Mouse (Mus musculus) neural tube, embryonic 13.5 days (tissue): ENCODE data around the gene Slit3. TPM values are rescaled to one million over a fixed set of nuclear protein-coding genes. Genes with fewer than 3 reads are reported as not detected.

ENCODE experiments used
- ATAC-seq: fragments of 200-750 bp; cut with Nextera tagmentation; 2 replicates; pipeline ENCODE4 v1.8.0; 2017; ENCODE audit warnings: low read depth, mild to moderate bottlenecking, moderate TSS enrichment, moderate library complexity
- H3K27ac ChIP-seq: fragments of 300-500 bp; sonication (generic); replicated peaks from 2 replicates; pipeline ENCODE4 v1.5.1; 2015; ENCODE audit warnings: moderate library complexity, mild to moderate bottlenecking, inconsistent platforms
- H3K27me3 ChIP-seq: fragments of 300-500 bp; sonication (generic); 2 replicates; pipeline ENCODE4 v1.6.1; 2015; ENCODE audit warnings: mild to moderate bottlenecking, inconsistent platforms
- H3K36me3 ChIP-seq: fragments of 300-500 bp; sonication (generic); 2 replicates; pipeline ENCODE4 v1.6.1; 2015; ENCODE audit warnings: mild to moderate bottlenecking, inconsistent platforms
- H3K4me1 ChIP-seq: fragments of 300-500 bp; sonication (generic); replicated peaks from 2 replicates; pipeline ENCODE4 v1.6.1; 2015; ENCODE audit warnings: inconsistent platforms
- H3K4me2 ChIP-seq: fragments of 300-500 bp; sonication (generic); 2 replicates; pipeline ENCODE4 v1.6.1; 2015; ENCODE audit warnings: inconsistent platforms, mild to moderate bottlenecking, moderate library complexity
- H3K4me3 ChIP-seq: fragments of 300-500 bp; sonication (generic); 2 replicates; pipeline ENCODE4 v1.5.1; 2015; ENCODE audit warnings: mild to moderate bottlenecking, inconsistent platforms
- H3K9ac ChIP-seq: fragments of 300-500 bp; sonication (generic); 2 replicates; pipeline ENCODE4 v1.6.1; 2015; ENCODE audit warnings: moderate library complexity, mild to moderate bottlenecking, inconsistent platforms
- H3K9me3 ChIP-seq: fragments of 300-500 bp; sonication (generic); 2 replicates; pipeline ENCODE4 v1.6.1; 2016; ENCODE audit warnings: inconsistent platforms
- WGBS: fragments of 180-500 bp; shearing (Covaris S2); methylation state at CpG from one replicate; pipeline ENCODE4 v1.1.7; 2015; 5-methylcytosine and 5-hydroxymethylcytosine counted together
- polyA plus RNA-seq: library from polyadenylated mRNA; unstranded; fragments of >200 nt; fragmentation: Nextera tagmentation; extraction: Ambion mirVana; gene quantifications from 2 replicates; pipeline ENCODE4 v1.2.1, GENCODE M21; 2015

Gene Slit3
- polyA plus RNA-seq, 1 experiment from 2014 or later: 31.2 TPM

DNA sequence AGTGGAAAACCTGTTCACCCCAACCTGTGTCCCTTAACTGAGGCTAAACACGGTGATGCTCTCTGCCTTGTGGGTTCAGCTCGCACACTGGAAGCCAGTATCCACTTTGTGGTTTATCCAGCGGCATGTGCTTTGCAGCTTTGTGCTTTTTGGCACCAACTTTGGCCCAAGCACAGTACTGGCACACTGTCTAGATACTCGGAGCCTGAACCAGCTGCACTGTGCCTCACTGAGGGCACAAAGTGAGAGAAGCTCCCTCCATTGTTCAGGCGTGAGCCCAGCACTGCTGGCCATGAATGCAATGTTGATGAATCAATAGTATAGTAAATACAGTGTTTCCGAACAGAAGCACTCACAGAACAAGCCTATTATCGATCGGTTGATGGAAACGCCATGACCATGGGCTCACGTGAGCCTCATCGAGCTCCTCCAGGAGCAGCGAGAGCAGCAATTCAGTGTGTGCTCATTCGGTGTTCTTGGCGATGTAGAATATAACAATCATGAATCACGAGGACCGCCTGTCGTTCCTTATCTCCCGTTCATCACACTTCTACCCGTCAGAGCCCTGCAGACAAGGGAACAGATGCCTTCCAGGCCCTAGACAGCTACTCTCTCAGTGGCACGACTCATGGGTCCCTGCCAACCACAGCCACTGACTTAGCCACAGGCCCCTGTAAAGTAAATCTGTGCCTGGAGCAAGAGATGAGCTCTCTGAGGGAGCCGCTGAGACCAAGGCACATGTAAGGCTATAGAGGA, 503.7 kb downstream of the Slit3 start:
- peaks cover 1% of the 10 kb centered on the region; the same call in 1 of the 2 replicates for H3K36me3 ChIP-seq
- WGBS: 78% methylated on average over 21 of the region's 21 CpGs
- H3K9me3 ChIP-seq: no peaks in the 10 kb centered on the region
- H3K27me3 ChIP-seq: no peaks in the 10 kb centered on the region
- H3K9ac ChIP-seq: no peak overlapping the region
- no peak overlapping the region for H3K4me2 ChIP-seq
- no peak overlapping the region for H3K4me3 ChIP-seq
- ATAC-seq: no peak; the same call in 1 of the 2 replicates
- no peak overlapping the region for H3K27ac ChIP-seq
- peaks cover 32% of the 10 kb centered on the region for H3K4me1 ChIP-seq

DNA sequence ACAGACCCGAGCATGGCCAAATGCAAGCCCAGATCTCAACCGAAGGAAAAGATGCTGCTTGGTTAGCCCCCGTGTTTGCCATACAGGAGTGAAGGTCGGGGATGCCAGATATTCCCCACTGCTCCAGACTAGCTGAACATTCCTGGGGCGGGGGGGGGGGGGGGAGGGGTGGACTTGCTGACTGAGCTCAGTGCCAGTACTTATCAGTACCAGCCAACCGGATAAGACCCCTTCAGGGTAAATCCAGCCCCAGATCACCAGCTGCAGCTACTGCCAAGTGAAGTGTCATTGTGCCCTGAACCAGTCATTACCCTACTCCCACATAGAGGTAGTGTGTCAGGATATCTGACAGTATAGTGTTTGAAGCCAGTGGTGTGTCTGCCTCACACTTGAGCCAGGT, 504.6 kb downstream of the Slit3 start:
- WGBS: 75% methylated on average over 5 of the region's 6 CpGs
- Histone ChIP-seq H3K4me3 (no peak overlapping the region), H3K4me1 (peaks cover 26% of the 10 kb centered on the region), H3K4me2 (no peak overlapping the region), H3K9me3 (no peaks in the 10 kb centered on the region), H3K27me3 (no peaks in the 10 kb centered on the region), H3K36me3 (peaks cover 6% of the 10 kb centered on the region; the same call in 1 of the 2 replicates), H3K27ac (no peak overlapping the region), H3K9ac (no peak overlapping the region)
- no peak for ATAC-seq

- Histone ChIP-seq H3K4me3 (no peak overlapping the region), H3K27ac (no peak overlapping the region), H3K27me3 (no peaks in the 10 kb centered on the region), H3K9ac (no peak overlapping the region), H3K36me3 (peaks cover 6% of the 10 kb centered on the region; the same call in 1 of the 2 replicates), H3K9me3 (no peaks in the 10 kb centered on the region), H3K4me2 (no peak overlapping the region), H3K4me1 (peaks cover 26% of the 10 kb centered on the region)
- WGBS: 75% methylated on average over 10 of the region's 10 CpGs
- ATAC-seq: no peak
Observed at GRCm38 (mm10) chr11:35626161-35626885, 505.3 kb downstream of the Slit3 start.

- Histone ChIP-seq H3K4me1 (peaks cover 26% of the 10 kb centered on the region), H3K36me3 (peaks cover 10% of the 10 kb centered on the region; the same call in 1 of the 2 replicates), H3K9ac (no peak overlapping the region), H3K27me3 (no peaks in the 10 kb centered on the region), H3K4me3 (no peak overlapping the region), H3K9me3 (no peaks in the 10 kb centered on the region), H3K27ac (no peak overlapping the region), H3K4me2 (no peak overlapping the region)
- 90% methylated on average over 3 of the region's 3 CpGs for WGBS
- no peak for ATAC-seq
Observed at GRCm38 (mm10) chr11:35627815-35628214, 506.8 kb downstream of the Slit3 start.

- H3K27ac ChIP-seq: no peak overlapping the region
- 89% methylated on average over 5 of the region's 5 CpGs for WGBS
- peaks cover 11% of the 10 kb centered on the region; the same call in 1 of the 2 replicates for H3K36me3 ChIP-seq
- H3K9me3 ChIP-seq: no peaks in the 10 kb centered on the region
- peaks cover 3% of the 10 kb centered on the region for H3K27me3 ChIP-seq
- no peak overlapping the region for H3K4me2 ChIP-seq
- no peak for ATAC-seq
- no peak overlapping the region for H3K9ac ChIP-seq
- H3K4me3 ChIP-seq: no peak overlapping the region
- peaks cover 2% of the 10 kb centered on the region; the same call in 1 of the 2 replicates for H3K4me1 ChIP-seq
Observed at GRCm38 (mm10) chr11:35632262-35632661, 511.2 kb downstream of the Slit3 start.

- H3K9ac ChIP-seq: no peak overlapping the region
- H3K27me3 ChIP-seq: peaks cover 3% of the 10 kb centered on the region
- WGBS: 78% methylated on average over 7 of the region's 7 CpGs
- no peak for ATAC-seq
- no peak overlapping the region for H3K27ac ChIP-seq
- H3K36me3 ChIP-seq: peaks cover 5% of the 10 kb centered on the region; the same call in 1 of the 2 replicates
- peaks cover 12% of the 10 kb centered on the region for H3K4me1 ChIP-seq
- no peak overlapping the region for H3K4me2 ChIP-seq
- H3K9me3 ChIP-seq: no peaks in the 10 kb centered on the region
- H3K4me3 ChIP-seq: no peak overlapping the region
Observed at GRCm38 (mm10) chr11:35637102-35637501, 516.1 kb downstream of the Slit3 start.

- Histone ChIP-seq H3K27ac (0 out of 2 replicates have a peak overlapping the region, but pooled peaks have one; percentile 7), H3K9me3 (no peaks in the 10 kb centered on the region), H3K4me3 (no peak overlapping the region), H3K4me1 (peaks cover 12% of the 10 kb centered on the region), H3K9ac (peak overlapping the region; percentile 26; the same call in 1 of the 2 replicates), H3K36me3 (no peaks in the 10 kb centered on the region), H3K27me3 (peaks cover 3% of the 10 kb centered on the region), H3K4me2 (0 out of 2 replicates have a peak overlapping the region, but pooled peaks have one; percentile 11)
- ATAC-seq: no peak
- 21% methylated on average over 3 of the region's 3 CpGs for WGBS
Observed at GRCm38 (mm10) chr11:35638862-35639384, 517.9 kb downstream of the Slit3 start.

DNA sequence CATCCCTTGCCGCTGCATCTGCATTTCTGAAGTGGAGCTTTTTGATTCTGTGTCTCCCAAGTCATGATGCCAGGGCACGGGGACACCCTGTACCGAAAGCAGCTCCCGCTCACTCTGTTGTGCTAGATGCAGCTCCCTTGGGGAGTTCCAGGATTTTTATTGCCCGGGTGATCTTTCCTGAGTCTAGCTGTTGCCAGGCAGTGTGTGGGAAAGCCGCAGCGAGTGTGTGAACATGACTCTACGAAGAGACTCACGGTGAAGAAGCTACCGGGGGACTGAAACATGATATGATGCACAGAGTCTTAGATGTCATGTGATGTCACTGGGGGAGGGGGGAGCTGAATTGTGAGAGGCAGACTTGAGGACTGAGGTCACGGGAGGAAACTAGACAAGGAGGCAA, 518.4 kb downstream of the Slit3 start:
- Histone ChIP-seq H3K36me3 (no peaks in the 10 kb centered on the region), H3K4me2 (0 out of 2 replicates have a peak overlapping the region, but pooled peaks have one; percentile 11), H3K4me3 (no peak overlapping the region), H3K27me3 (peaks cover 3% of the 10 kb centered on the region), H3K9ac (peak overlapping the region; percentile 26; the same call in 1 of the 2 replicates), H3K4me1 (peaks cover 12% of the 10 kb centered on the region), H3K9me3 (no peaks in the 10 kb centered on the region), H3K27ac (0 out of 2 replicates have a peak overlapping the region, but pooled peaks have one; percentile 7)
- WGBS: 23% methylated on average over 11 of the region's 11 CpGs
- no peak; the same call in 1 of the 2 replicates for ATAC-seq

DNA sequence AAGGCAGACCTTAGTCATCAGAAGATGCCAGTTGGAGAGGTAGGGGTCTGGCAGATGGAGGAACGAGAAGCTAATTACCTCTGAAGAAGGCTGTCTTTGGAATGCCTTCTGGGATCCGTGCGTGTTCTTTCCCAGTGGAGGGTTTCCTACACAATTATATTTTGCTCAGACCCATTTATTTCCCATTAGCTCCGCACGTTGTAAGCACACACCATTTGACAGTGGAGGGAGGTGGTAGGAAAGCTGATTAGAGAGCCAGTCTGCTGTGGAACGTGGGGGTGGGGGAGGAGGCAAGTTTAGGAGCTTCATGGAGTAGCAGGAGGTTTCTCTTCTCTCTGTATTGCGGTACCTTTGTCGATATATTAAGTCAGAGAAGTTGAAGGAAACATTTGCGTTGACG, 530.3 kb downstream of the Slit3 start:
- Histone ChIP-seq H3K4me2 (no peak overlapping the region), H3K9ac (no peak overlapping the region), H3K4me1 (peaks cover 4% of the 10 kb centered on the region; the same call in 1 of the 2 replicates), H3K27me3 (no peaks in the 10 kb centered on the region), H3K9me3 (no peaks in the 10 kb centered on the region), H3K36me3 (0 out of 2 replicates have a peak, but pooled peaks cover 2% of the 10 kb centered on the region), H3K27ac (no peak overlapping the region), H3K4me3 (no peak overlapping the region)
- WGBS: 62% methylated on average over 10 of the region's 10 CpGs
- peak; percentile 50 for ATAC-seq

DNA sequence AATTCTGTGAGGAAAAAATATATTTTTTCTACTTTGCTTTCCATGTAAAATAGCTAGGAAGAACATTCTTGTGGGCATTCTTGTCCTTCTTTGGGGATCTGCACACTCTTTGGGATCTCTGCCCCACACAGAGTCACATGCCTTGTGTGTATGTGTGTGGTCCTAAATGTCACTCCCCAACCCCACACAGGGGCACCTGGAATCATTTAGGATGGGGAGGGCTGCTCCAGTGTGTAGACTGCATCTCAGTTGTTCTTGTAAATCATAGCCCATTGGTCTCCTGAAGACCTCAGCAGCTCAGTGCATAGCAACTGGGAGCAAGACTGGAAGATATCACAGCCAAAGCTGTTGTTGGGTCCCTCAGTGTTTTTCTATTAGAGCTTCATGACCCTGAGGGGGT, 534.8 kb downstream of the Slit3 start:
- H3K27ac ChIP-seq: no peak overlapping the region
- no peaks in the 10 kb centered on the region for H3K9me3 ChIP-seq
- peaks cover 4% of the 10 kb centered on the region; the same call in 1 of the 2 replicates for H3K4me1 ChIP-seq
- H3K27me3 ChIP-seq: no peaks in the 10 kb centered on the region
- no peak overlapping the region for H3K9ac ChIP-seq
- ATAC-seq: no peak
- H3K36me3 ChIP-seq: no peaks in the 10 kb centered on the region
- H3K4me2 ChIP-seq: no peak overlapping the region
- H3K4me3 ChIP-seq: no peak overlapping the region

DNA sequence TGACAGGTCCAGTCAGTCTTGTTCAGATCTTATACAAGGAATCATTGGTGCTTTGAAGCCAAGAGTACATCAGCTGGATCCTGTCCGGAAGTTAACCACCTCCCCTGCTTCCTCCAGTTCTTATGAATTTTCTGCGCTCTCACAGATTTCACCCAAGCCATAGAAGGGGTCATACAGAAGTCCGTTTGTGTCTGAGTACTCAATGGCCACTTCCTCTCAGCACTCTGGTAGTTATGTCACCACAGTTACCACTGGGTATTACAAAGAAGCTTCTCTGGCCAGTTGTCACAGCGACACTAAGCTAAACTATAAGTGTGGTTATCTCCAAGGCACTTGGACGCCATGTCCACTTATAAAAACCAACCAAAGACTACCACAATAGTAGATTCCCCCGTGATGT, 536.6 kb downstream of the Slit3 start:
- no peak overlapping the region for H3K9ac ChIP-seq
- no peak overlapping the region for H3K4me3 ChIP-seq
- H3K36me3 ChIP-seq: no peaks in the 10 kb centered on the region
- H3K4me2 ChIP-seq: no peak overlapping the region
- H3K4me1 ChIP-seq: peaks cover 4% of the 10 kb centered on the region; the same call in 1 of the 2 replicates
- ATAC-seq: no peak
- no peak overlapping the region for H3K27ac ChIP-seq
- H3K27me3 ChIP-seq: no peaks in the 10 kb centered on the region
- WGBS: 91% methylated on average over 6 of the region's 6 CpGs
- no peaks in the 10 kb centered on the region for H3K9me3 ChIP-seq

- Histone ChIP-seq H3K27ac (no peak overlapping the region), H3K9ac (no peak overlapping the region), H3K9me3 (no peaks in the 10 kb centered on the region), H3K36me3 (no peaks in the 10 kb centered on the region), H3K27me3 (peaks cover 3% of the 10 kb centered on the region; the same call in 1 of the 2 replicates), H3K4me2 (no peak overlapping the region), H3K4me1 (peaks cover 6% of the 10 kb centered on the region), H3K4me3 (no peak overlapping the region)
- no peak for ATAC-seq
- WGBS: 92% methylated on average over 4 of the region's 4 CpGs
Observed at GRCm38 (mm10) chr11:35660967-35661366, 539.9 kb downstream of the Slit3 start.
